Mouse (Mus musculus) small intestine, adult 2 months (tissue): Measurements from ENCODE around the gene Cyld.
A peak's percentile ranks its signal among the peaks of the same experiment; 100 is the strongest.

Experiments used
- CTCF ChIP-seq: fragments of 200-500 bp; IDR thresholded peaks from 2 replicates; pipeline ENCODE4 v1.5.1; 2012; ENCODE audit warnings: low read depth, mild to moderate bottlenecking, control low read depth, inconsistent platforms, low read length, moderate library complexity, mixed read lengths; ENCODE audit not compliant: insufficient replicate concordance, insufficient read length; ENCODE audit errors: extremely low read depth
- POLR2A ChIP-seq: fragments of 200-500 bp; IDR thresholded peaks from 2 replicates; pipeline ENCODE4 v1.6.1; 2012; ENCODE audit warnings: low read depth, mild to moderate bottlenecking, control low read depth, inconsistent platforms, low read length, moderate library complexity

DNA sequence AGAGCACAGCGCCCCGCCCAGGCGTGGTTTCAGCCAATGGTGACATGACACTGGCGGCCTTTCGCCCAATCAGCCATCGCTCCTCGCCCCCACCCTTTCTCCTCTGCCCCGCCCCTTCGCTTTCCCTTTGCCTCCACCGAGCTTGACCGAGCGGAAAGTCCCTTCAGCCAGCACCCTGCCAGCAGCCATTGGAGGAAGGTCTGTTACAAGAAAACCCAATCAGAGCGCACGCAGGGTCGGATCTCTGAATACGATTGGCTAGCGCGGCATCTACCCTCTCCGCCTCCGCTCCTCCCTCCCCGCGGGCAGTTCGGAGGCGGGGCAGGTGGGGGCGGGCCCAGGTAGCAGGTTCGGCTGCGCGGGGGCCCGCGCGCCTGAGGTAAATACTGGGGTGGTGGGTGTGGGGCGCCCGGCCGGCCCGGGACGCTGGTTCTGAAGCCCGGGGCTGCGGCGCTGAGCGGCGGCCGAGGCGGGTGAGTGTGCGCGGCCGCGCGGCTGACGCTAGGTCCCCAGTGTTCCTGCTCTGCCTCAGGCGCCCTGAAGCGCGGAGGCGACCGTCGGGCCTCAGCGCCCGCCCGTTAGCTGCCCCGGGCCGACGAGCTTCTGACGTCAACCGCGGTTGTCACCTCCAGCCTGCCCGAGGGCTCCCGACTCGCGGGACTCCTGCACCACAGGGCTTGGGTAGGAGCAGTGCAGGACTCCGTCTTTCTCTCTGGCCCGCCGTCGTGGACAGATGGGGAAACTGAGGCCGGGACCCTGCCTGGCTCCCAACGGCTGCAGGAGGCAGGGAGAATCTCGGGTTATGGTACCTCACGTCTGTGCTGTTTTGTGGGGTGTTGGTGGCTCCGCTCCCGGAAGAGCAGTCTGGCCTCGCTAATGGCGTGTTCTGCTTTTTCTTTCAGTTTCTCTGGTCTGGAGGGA, at the start of gene Cyld:
- TF ChIP-seq CTCF (no peak), POLR2A (peak; percentile 55; the same call in 1 of the 2 replicates)
